Mouse (Mus musculus) intestine, embryonic 14.5 days (tissue): ENCODE measurements around the gene Gm10130. TPM values are rescaled to one million over a fixed set of nuclear protein-coding genes. Genes with fewer than 3 reads are reported as not detected.
A peak's percentile ranks its signal among the peaks of the same experiment; 100 is the strongest.
"Not testable (repeated sequence)": the region's sequence is repeated elsewhere in the genome, so short reads cannot be mapped to it uniquely, and the experiment has no call there.

Experiments
- ATAC-seq: fragments of 200-750 bp; cut with Nextera tagmentation; replicated peaks from 2 replicates; pipeline ENCODE4 v1.8.0; 2017; ENCODE audit warnings: low read depth, moderate number of reproducible peaks, moderate TSS enrichment, moderate library complexity; ENCODE audit not compliant: low FRiP score, low TSS enrichment
- DNase-seq: peaks from one replicate; pipeline ENCODE4 v3.0.0-alpha.2; 2018; ENCODE audit warnings: low spot score
- H3K27ac ChIP-seq: fragments of 300-500 bp; sonication (generic); 2 replicates; pipeline ENCODE4 v1.5.1; 2014; ENCODE audit warnings: low read depth, mild to moderate bottlenecking, control low read depth
- H3K27me3 ChIP-seq: fragments of 300-500 bp; sonication (generic); replicated peaks from 2 replicates; pipeline ENCODE4 v1.6.1; 2014; ENCODE audit warnings: low read length, control low read depth; ENCODE audit not compliant: control insufficient read depth, insufficient read depth
- H3K36me3 ChIP-seq: fragments of 300-500 bp; sonication (generic); 2 replicates; pipeline ENCODE4 v1.6.1; 2014; ENCODE audit warnings: low read length, control low read depth; ENCODE audit not compliant: control insufficient read depth, insufficient read depth
- H3K4me1 ChIP-seq: fragments of 300-500 bp; sonication (generic); replicated peaks from 2 replicates; pipeline ENCODE4 v1.6.1; 2014; ENCODE audit warnings: low read length, control low read depth, mixed read lengths; ENCODE audit not compliant: control insufficient read depth, insufficient read depth
- H3K4me2 ChIP-seq: fragments of 300-500 bp; sonication (generic); 2 replicates; pipeline ENCODE4 v1.6.1; 2014; ENCODE audit warnings: low read length
- H3K4me3 ChIP-seq: fragments of 300-500 bp; sonication (generic); 2 replicates; pipeline ENCODE4 v1.5.1; 2014; ENCODE audit warnings: low read depth, low read length, control low read depth, mixed read lengths
- H3K9ac ChIP-seq: fragments of 300-500 bp; sonication (generic); 2 replicates; pipeline ENCODE4 v1.6.1; 2014; ENCODE audit warnings: mild to moderate bottlenecking, low read length
- H3K9me3 ChIP-seq: fragments of 300-500 bp; sonication (generic); 2 replicates; pipeline ENCODE4 v1.6.1; 2016; ENCODE audit warnings: low read length, control low read depth; ENCODE audit not compliant: control insufficient read depth
- WGBS: fragments of 180-500 bp; shearing (Covaris S2); extraction: QIAGEN DNeasy Blood & Tissue Kit; methylation state at CpG from one replicate; pipeline ENCODE4 v1.1.7; 2014; 5-methylcytosine and 5-hydroxymethylcytosine counted together
- polyA plus RNA-seq: library from polyadenylated mRNA; unstranded; fragments of >200 nt; fragmentation: Nextera tagmentation; extraction: Ambion mirVana; gene quantifications from 2 replicates; pipeline ENCODE4 v1.2.1, GENCODE M21; 2014

Gene Gm10130
- polyA plus RNA-seq = 1.3 and 2.7 TPM in 2 replicates

DNA sequence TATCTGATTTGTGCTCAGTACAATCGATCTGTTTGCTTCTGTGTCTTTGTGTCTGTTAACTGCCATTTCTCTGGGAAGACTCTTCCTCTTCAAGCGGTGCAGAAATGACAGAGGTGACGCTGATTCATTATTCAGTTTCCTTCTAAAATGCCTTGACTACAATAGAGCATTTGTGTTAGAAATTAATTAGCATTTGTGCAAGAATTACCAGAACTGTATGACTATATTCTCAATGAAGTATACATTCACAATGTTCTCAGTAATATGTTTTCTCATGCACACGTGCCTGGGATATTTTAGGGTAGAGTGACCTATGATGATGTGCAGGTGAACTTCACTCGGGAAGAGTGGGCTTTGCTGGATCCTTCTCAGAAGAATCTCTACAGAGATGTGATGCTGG, at the start of gene Gm10130:
Gene Gm10130 (plus strand): TSS at position 301 of the 400 bp plus-strand sequence.
- Histone ChIP-seq H3K27me3 (no peaks in the 10 kb centered on the region), H3K36me3 (peaks cover 30% of the 10 kb centered on the region), H3K9me3 (peaks cover 41% of the 10 kb centered on the region), H3K9ac (no peak within 1 kb of the TSS), H3K4me1 (no peaks in the 10 kb centered on the region), H3K27ac (no peak within 1 kb of the TSS), H3K4me2 (no peak within 1 kb of the TSS), H3K4me3 (no peak within 1 kb of the TSS)
- WGBS = 95% methylated on average over 5 of the region's 5 CpGs
- ATAC-seq (no peak), DNase-seq (no peak)

- Histone ChIP-seq H3K4me1 (no peaks in the 10 kb centered on the region), H3K9me3 (no peaks in the 10 kb centered on the region), H3K36me3 (no peaks in the 10 kb centered on the region), H3K4me3 (no peak overlapping the region), H3K4me2 (no peak overlapping the region), H3K9ac (no peak overlapping the region), H3K27ac (no peak overlapping the region), H3K27me3 (no peaks in the 10 kb centered on the region)
- no peak for DNase-seq
- WGBS = 81% methylated on average over 6 of the region's 6 CpGs
- no peak for ATAC-seq
These were observed 29.8 kb upstream of the Gm10130 start for GRCm38 (mm10) chr2:150293669-150294068.

- WGBS = 50% methylated on average over 1 of the region's 1 CpGs
- no peak for ATAC-seq
- DNase-seq = no peak
- Histone ChIP-seq H3K27me3 (no peaks in the 10 kb centered on the region), H3K9me3 (no peaks in the 10 kb centered on the region), H3K27ac (no peak overlapping the region), H3K9ac (no peak overlapping the region), H3K36me3 (no peaks in the 10 kb centered on the region), H3K4me2 (no peak overlapping the region), H3K4me3 (no peak overlapping the region), H3K4me1 (no peaks in the 10 kb centered on the region)
These were observed 24.4 kb upstream of the Gm10130 start for GRCm38 (mm10) chr2:150299096-150299495.

DNA sequence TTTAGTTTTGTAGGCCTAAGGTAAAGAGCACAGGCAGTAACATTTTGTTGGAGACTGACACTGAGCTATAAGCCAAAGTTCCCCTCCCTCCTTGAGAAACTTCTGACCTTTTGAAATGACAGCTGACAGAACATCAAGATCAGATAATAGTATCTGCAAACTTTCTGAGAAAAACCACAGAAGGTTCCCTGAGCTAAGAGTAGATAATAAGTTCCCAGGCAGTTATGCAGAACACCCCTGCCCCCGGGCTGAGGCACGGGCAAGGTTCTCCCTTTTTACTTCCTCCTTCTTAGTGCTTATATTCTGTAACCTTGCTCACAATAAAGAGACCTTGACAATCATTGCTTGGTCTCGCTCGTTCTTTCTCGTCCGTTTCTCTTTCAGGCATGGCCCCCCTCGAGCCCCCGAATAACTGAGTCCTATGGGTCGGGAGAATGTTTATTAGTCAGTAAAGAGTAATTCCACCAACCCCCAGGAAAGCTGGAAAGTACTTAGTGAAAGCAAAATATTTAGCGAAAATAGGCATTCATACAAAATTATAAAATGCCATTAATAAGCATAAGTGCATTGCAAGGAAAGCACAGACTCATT, 16.2 kb upstream of the Gm10130 start:
- no peak for ATAC-seq
- no peak overlapping the region for H3K27ac ChIP-seq

GRCm38 (mm10) chr2:150310952-150311884, 12.3 kb upstream of the Gm10130 start:
- Histone ChIP-seq H3K4me2 (peak overlapping the region; percentile 63), H3K9ac (peak overlapping the region; percentile 60), H3K4me3 (peak overlapping the region; percentile 51), H3K27ac (peak overlapping the region; percentile 76)
- DNase-seq (peak; percentile 89), ATAC-seq (peak; percentile 99)
- H3K4me1 ChIP-seq, H3K27me3 ChIP-seq, H3K9me3 ChIP-seq, H3K36me3 ChIP-seq: not testable (repeated sequence)
- 8% methylated on average over 19 of the region's 19 CpGs for WGBS

More for the DNA sequence above, 16.2 kb upstream of the Gm10130 start:
- Histone ChIP-seq H3K4me3 (no peak overlapping the region), H3K36me3 (no peaks in the 10 kb centered on the region), H3K4me2 (no peak overlapping the region), H3K9me3 (no peaks in the 10 kb centered on the region), H3K9ac (no peak overlapping the region), H3K27me3 (no peaks in the 10 kb centered on the region), H3K4me1 (no peaks in the 10 kb centered on the region)
- 86% methylated on average over 10 of the region's 10 CpGs for WGBS
- no peak for DNase-seq

- DNase-seq = no peak
- no peak overlapping the region for H3K27ac ChIP-seq
- no peak overlapping the region for H3K4me3 ChIP-seq
- H3K9ac ChIP-seq = no peak overlapping the region
- no peak for ATAC-seq
- peaks cover 6% of the 10 kb centered on the region; the same call in 1 of the 2 replicates for H3K36me3 ChIP-seq
- no peaks in the 10 kb centered on the region for H3K4me1 ChIP-seq
- no peaks in the 10 kb centered on the region for H3K27me3 ChIP-seq
- H3K9me3 ChIP-seq = peaks cover 23% of the 10 kb centered on the region
- H3K4me2 ChIP-seq = no peak overlapping the region
These were observed 7.4 kb upstream of the Gm10130 start for GRCm38 (mm10) chr2:150316140-150316539.

- DNase-seq (no peak), ATAC-seq (no peak)
- no peaks in the 10 kb centered on the region for H3K4me1 ChIP-seq
- WGBS = 96% methylated on average over 1 of the region's 1 CpGs
- H3K4me2 ChIP-seq = no peak overlapping the region
- no peak overlapping the region for H3K27ac ChIP-seq
- H3K36me3 ChIP-seq = peaks cover 14% of the 10 kb centered on the region
- H3K9ac ChIP-seq = no peak overlapping the region
- H3K4me3 ChIP-seq = no peak overlapping the region
- peaks cover 35% of the 10 kb centered on the region for H3K9me3 ChIP-seq
- no peaks in the 10 kb centered on the region for H3K27me3 ChIP-seq
These were observed 4.5 kb upstream of the Gm10130 start for GRCm38 (mm10) chr2:150318973-150319372.

DNA sequence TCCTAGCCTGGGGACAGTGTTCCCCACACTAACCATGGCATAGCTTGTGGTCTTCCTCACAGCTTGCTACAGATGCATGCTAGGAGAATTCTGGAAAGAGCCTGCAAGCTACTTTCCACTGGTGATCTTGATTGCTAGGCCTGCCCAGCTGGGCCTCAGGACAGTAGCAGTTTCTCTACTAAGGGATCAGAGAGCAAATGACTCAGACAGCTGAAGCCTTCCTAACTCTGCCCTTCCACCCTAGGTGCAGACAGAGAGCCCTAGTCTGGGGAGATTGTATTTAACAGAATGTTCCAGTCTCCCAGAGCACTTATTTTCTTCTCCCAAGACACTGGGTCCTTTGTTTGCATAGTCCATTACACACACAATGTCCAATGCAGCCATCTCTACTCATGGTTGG, 33.6 kb downstream of the Gm10130 start:
- H3K4me2 ChIP-seq, H3K4me3 ChIP-seq, H3K9me3 ChIP-seq, H3K4me1 ChIP-seq, H3K27ac ChIP-seq, H3K27me3 ChIP-seq, ATAC-seq, H3K9ac ChIP-seq, DNase-seq, H3K36me3 ChIP-seq: not testable (repeated sequence)
